Mouse (Mus musculus): ENCODE measurements at regions not wholly inside any gene's neighbourhood (a gene's known extent, or its start where the extent isn't known, plus 50 kb on each side); places are given as distances from the start of the nearest gene placed in this dataset.

DNA sequence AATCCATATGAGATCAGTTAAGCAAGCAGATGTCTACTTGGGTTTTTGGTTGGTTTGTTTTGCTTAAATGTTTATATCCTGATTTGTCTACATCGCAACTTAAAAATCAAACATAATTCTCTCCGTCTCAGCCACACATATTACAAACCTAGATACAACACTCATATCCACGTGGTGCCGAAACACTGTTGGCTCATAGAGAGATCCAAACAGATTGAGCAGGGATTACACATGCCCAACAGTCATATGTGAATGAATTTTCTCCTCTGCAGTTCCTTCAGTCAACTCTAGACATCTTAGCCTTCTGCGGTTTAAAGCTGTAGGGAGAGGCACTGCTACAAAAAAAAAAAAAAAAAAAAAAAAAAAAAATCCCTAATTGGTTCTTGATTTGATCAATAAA is 64.4 kb upstream of the Clint1 start:
- DNase-seq (ENCODE audit: low read depth, low spot score): no peak

- no peak for DNase-seq (ENCODE audit: low read depth, low spot score)
Measured at GRCm38 (mm10) chr11:45789886-45790285, 62.0 kb upstream of the Clint1 start.

DNA sequence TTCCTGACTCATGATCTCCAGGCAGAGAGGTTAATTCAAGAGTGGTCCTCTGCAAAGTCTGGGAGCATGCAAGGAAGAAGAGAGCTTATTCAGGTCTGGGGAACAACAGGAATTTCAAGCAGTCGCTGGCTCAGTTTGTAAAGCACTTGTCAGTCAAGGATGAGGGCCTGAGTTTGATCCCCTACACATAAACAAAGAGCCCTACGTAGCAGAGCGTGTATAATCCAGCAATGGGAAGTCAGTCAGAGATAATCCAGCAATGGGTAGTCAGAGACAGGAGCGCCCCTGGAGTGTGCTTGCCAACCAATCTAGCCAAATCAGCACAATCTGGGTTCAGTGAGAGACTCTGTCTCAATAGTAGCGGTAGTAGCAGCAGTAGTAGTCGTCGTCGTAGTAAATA is 61.3 kb upstream of the Clint1 start:
- no peak for DNase-seq (ENCODE audit: low read depth, low spot score)

DNA sequence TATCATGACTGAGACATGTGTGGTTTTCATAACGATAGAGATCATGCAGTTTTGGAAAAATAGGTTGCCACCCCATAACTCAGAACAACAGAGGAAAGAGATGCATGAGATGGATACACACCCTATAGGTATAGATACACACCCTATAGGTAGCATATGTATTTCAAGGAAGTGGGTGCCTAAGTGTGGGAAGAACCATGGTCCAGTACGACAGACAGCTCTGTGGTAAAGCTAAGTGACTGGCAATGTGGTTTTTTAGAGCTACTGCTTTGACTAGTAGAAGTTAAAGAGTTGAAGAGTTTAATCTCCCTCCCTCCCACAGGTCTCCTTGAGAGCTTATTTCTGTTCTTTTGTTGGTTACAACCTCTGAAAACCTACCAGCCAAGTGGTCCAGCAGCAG is 60.2 kb upstream of the Clint1 start:
- DNase-seq (ENCODE audit: low read depth, low spot score): no peak

- DNase-seq (ENCODE audit: low read depth, low spot score): no peak
Measured at GRCm38 (mm10) chr11:45794361-45794981, 57.4 kb upstream of the Clint1 start.

DNA sequence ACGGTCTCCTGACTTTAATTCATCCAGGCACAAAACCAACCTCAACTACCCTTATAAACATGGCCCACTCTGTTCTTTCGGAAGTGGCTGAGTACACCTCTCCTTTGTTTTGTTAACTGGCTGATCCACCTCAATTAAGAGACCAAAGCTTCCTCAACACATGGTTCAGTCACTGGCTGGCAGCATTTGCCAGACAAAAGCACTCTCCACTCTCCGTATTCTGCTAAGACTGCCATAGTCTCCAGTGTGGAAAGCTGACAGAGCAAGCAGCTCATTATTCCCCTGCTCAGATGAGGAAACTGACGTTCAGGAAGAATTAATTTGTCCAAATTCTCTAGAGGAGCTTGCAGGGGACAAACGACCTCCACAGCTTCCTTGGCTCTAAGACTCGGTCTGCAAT is 56.5 kb upstream of the Clint1 start:
- DNase-seq (ENCODE audit: low read depth, low spot score): no peak

- DNase-seq (ENCODE audit: low read depth, low spot score): peak; percentile 80
Measured at GRCm38 (mm10) chr11:45795731-45796130, 56.1 kb upstream of the Clint1 start.

DNA sequence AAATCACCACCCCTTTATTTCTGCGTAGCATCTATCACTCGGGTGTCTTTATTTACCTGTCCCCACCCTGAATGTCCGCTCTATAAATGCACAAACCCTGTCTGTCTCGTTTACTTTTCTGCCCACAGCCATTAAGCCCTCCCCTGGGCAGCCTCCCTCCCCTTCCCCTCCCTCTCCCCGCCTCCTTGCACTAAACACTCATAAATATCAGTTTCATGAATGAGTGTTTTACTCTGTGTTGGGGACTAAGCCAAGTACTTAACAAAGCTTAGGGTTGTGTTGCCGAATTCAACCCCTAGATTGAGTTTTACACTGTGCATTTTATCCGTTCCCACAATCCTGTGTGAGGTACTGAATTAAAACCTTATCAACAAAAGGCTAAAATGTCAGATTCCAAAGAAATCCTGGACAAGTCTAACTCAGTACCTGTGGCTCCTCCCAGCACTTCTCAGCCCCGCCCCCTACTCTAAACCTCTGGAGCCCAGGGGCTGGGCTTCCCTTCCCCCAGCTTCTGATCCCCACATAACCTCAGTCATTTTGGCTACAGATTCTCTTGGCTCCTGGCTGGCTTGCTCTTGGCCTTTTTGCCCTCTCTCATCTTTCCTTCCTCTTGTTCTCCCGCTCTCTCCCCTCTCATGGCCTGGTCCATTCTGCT is 52.0 kb upstream of the Clint1 start:
- DNase-seq (ENCODE audit: low read depth, low spot score): no peak
